Mouse (Mus musculus): ENCODE results near the gene Actr10. TPM values are rescaled to one million over a fixed set of nuclear protein-coding genes. Genes with fewer than 3 reads are reported as not detected.

Actr10 gene
- polyA plus RNA-seq, 1 experiment from 2014 or later: 213 TPM

- under 1% methylated on average over 71 of the region's 71 CpGs for WGBS
- H3K27ac ChIP-seq (ENCODE audit: low read length): peak within 1 kb of the TSS; percentile 98
- ATAC-seq: peak; percentile 99
- peak within 1 kb of the TSS; percentile 97 for H3K9ac ChIP-seq (ENCODE audit: low read depth, low read length)
- peak within 1 kb of the TSS; percentile 78 for H3K4me3 ChIP-seq (ENCODE audit: low read length)
- H3K4me2 ChIP-seq (ENCODE audit: low read depth, low read length): peak within 1 kb of the TSS; percentile 66
- peaks cover 11% of the 10 kb centered on the region for H3K4me1 ChIP-seq (ENCODE audit: control insufficient read depth, insufficient read depth, low read length)
- H3K27me3 ChIP-seq (replicated peaks; ENCODE audit: control insufficient read depth, insufficient read depth, low read length): no peaks in the 10 kb centered on the region
- no peaks in the 10 kb centered on the region for H3K9me3 ChIP-seq (ENCODE audit: control insufficient read depth, low read length)
- no peaks in the 10 kb centered on the region for H3K36me3 ChIP-seq (ENCODE audit: control insufficient read depth, insufficient read depth, low read length)
Observed at GRCm38 (mm10) chr12:70974441-70975266, 37.0 kb downstream of the Actr10 start, which contains the start of gene Psma3. TSS of gene Psma3 (plus strand) at chr12:70974621.

GRCm38 (mm10) chr12:70975406-70975805 lies 37.7 kb downstream of the Actr10 start:
- H3K36me3 ChIP-seq (ENCODE audit: control insufficient read depth, insufficient read depth, low read length): no peaks in the 10 kb centered on the region
- ATAC-seq: no peak
- no peaks in the 10 kb centered on the region for H3K27me3 ChIP-seq (replicated peaks; ENCODE audit: control insufficient read depth, insufficient read depth, low read length)
- H3K27ac ChIP-seq (ENCODE audit: low read length): peak overlapping the region; percentile 98
- H3K4me2 ChIP-seq (ENCODE audit: low read depth, low read length): peak overlapping the region; percentile 66
- H3K9me3 ChIP-seq (ENCODE audit: control insufficient read depth, low read length): no peaks in the 10 kb centered on the region
- 20% methylated on average over 10 of the region's 10 CpGs for WGBS
- peak overlapping the region; percentile 78 for H3K4me3 ChIP-seq (ENCODE audit: low read length)
- peaks cover 11% of the 10 kb centered on the region for H3K4me1 ChIP-seq (ENCODE audit: control insufficient read depth, insufficient read depth, low read length)
- peak overlapping the region; percentile 97 for H3K9ac ChIP-seq (ENCODE audit: low read depth, low read length)

- Histone ChIP-seq H3K27me3 (replicated peaks; ENCODE audit: control insufficient read depth, insufficient read depth, low read length) (no peaks in the 10 kb centered on the region), H3K27ac (ENCODE audit: low read length) (no peak overlapping the region), H3K4me1 (ENCODE audit: control insufficient read depth, insufficient read depth, low read length) (peaks cover 11% of the 10 kb centered on the region), H3K36me3 (ENCODE audit: control insufficient read depth, insufficient read depth, low read length) (no peaks in the 10 kb centered on the region), H3K4me2 (ENCODE audit: low read depth, low read length) (peak overlapping the region; percentile 66), H3K4me3 (ENCODE audit: low read length) (peak overlapping the region; percentile 78), H3K9me3 (ENCODE audit: control insufficient read depth, low read length) (no peaks in the 10 kb centered on the region), H3K9ac (ENCODE audit: low read depth, low read length) (peak overlapping the region; percentile 37; the same call in 1 of the 2 replicates)
- ATAC-seq: no peak
- WGBS: 53% methylated on average over 3 of the region's 3 CpGs
Observed at GRCm38 (mm10) chr12:70975891-70976290, 38.2 kb downstream of the Actr10 start.

GRCm38 (mm10) chr12:70978345-70978744 lies 40.7 kb downstream of the Actr10 start:
- Histone ChIP-seq H3K4me3 (ENCODE audit: low read length) (no peak overlapping the region), H3K9me3 (ENCODE audit: control insufficient read depth, low read length) (no peaks in the 10 kb centered on the region), H3K36me3 (ENCODE audit: control insufficient read depth, insufficient read depth, low read length) (no peaks in the 10 kb centered on the region), H3K27ac (ENCODE audit: low read length) (no peak overlapping the region), H3K4me2 (ENCODE audit: low read depth, low read length) (no peak overlapping the region), H3K4me1 (ENCODE audit: control insufficient read depth, insufficient read depth, low read length) (peaks cover 11% of the 10 kb centered on the region), H3K9ac (ENCODE audit: low read depth, low read length) (no peak overlapping the region), H3K27me3 (replicated peaks; ENCODE audit: control insufficient read depth, insufficient read depth, low read length) (no peaks in the 10 kb centered on the region)
- 78% methylated on average over 7 of the region's 7 CpGs for whole genome bisulfite sequencing
- ATAC-seq: no peak

GRCm38 (mm10) chr12:70984855-70985550 lies 47.3 kb downstream of the Actr10 start:
- H3K36me3 ChIP-seq (ENCODE audit: control insufficient read depth, insufficient read depth, low read length): peaks cover 11% of the 10 kb centered on the region
- no peaks in the 10 kb centered on the region for H3K27me3 ChIP-seq (replicated peaks; ENCODE audit: control insufficient read depth, insufficient read depth, low read length)

GRCm38 (mm10) chr12:70997225-70997624 lies 59.6 kb downstream of the Actr10 start:
- Histone ChIP-seq H3K4me1 (ENCODE audit: control insufficient read depth, insufficient read depth, low read length) (peaks cover 4% of the 10 kb centered on the region; the same call in 1 of the 2 replicates), H3K36me3 (ENCODE audit: control insufficient read depth, insufficient read depth, low read length) (0 out of 2 replicates have a peak, but pooled peaks cover 5% of the 10 kb centered on the region), H3K9ac (ENCODE audit: low read depth, low read length) (no peak overlapping the region), H3K4me2 (ENCODE audit: low read depth, low read length) (no peak overlapping the region), H3K9me3 (ENCODE audit: control insufficient read depth, low read length) (no peaks in the 10 kb centered on the region), H3K27me3 (replicated peaks; ENCODE audit: control insufficient read depth, insufficient read depth, low read length) (no peaks in the 10 kb centered on the region), H3K4me3 (ENCODE audit: low read length) (no peak overlapping the region), H3K27ac (ENCODE audit: low read length) (no peak overlapping the region)
- ATAC-seq: no peak
- 88% methylated on average over 5 of the region's 5 CpGs for WGBS

More at GRCm38 (mm10) chr12:70984855-70985550, 47.3 kb downstream of the Actr10 start:
- Histone ChIP-seq H3K27ac (ENCODE audit: low read length) (no peak overlapping the region), H3K4me2 (ENCODE audit: low read depth, low read length) (no peak overlapping the region), H3K9me3 (ENCODE audit: control insufficient read depth, low read length) (no peaks in the 10 kb centered on the region), H3K4me3 (ENCODE audit: low read length) (no peak overlapping the region), H3K4me1 (ENCODE audit: control insufficient read depth, insufficient read depth, low read length) (no peaks in the 10 kb centered on the region), H3K9ac (ENCODE audit: low read depth, low read length) (no peak overlapping the region)
- WGBS: 92% methylated on average over 7 of the region's 7 CpGs
- ATAC-seq: no peak

GRCm38 (mm10) chr12:70999423-70999903 lies 61.8 kb downstream of the Actr10 start:
- H3K4me1 ChIP-seq (ENCODE audit: control insufficient read depth, insufficient read depth, low read length): peaks cover 4% of the 10 kb centered on the region; the same call in 1 of the 2 replicates
- 0 out of 2 replicates have a peak overlapping the region, but pooled peaks have one; percentile 5 for H3K4me2 ChIP-seq (ENCODE audit: low read depth, low read length)
- no peak overlapping the region for H3K4me3 ChIP-seq (ENCODE audit: low read length)
- no peak overlapping the region for H3K9ac ChIP-seq (ENCODE audit: low read depth, low read length)
- H3K9me3 ChIP-seq (ENCODE audit: control insufficient read depth, low read length): no peaks in the 10 kb centered on the region
- no peaks in the 10 kb centered on the region for H3K27me3 ChIP-seq (replicated peaks; ENCODE audit: control insufficient read depth, insufficient read depth, low read length)
- H3K36me3 ChIP-seq (ENCODE audit: control insufficient read depth, insufficient read depth, low read length): 0 out of 2 replicates have a peak, but pooled peaks cover 9% of the 10 kb centered on the region
- 29% methylated on average over 5 of the region's 5 CpGs for WGBS
- ATAC-seq: peak; percentile 60
- H3K27ac ChIP-seq (ENCODE audit: low read length): peak overlapping the region; percentile 71

GRCm38 (mm10) chr12:71000344-71000743 lies 62.7 kb downstream of the Actr10 start:
- Histone ChIP-seq H3K9me3 (ENCODE audit: control insufficient read depth, low read length) (no peaks in the 10 kb centered on the region), H3K27me3 (replicated peaks; ENCODE audit: control insufficient read depth, insufficient read depth, low read length) (no peaks in the 10 kb centered on the region), H3K27ac (ENCODE audit: low read length) (0 out of 2 replicates have a peak overlapping the region, but pooled peaks have one; percentile 37), H3K4me2 (ENCODE audit: low read depth, low read length) (no peak overlapping the region), H3K4me1 (ENCODE audit: control insufficient read depth, insufficient read depth, low read length) (peaks cover 4% of the 10 kb centered on the region; the same call in 1 of the 2 replicates), H3K36me3 (ENCODE audit: control insufficient read depth, insufficient read depth, low read length) (peaks cover 13% of the 10 kb centered on the region; the same call in 1 of the 2 replicates), H3K9ac (ENCODE audit: low read depth, low read length) (no peak overlapping the region), H3K4me3 (ENCODE audit: low read length) (no peak overlapping the region)
- no peak for ATAC-seq
- 80% methylated on average over 1 of the region's 1 CpGs for WGBS

- H3K27me3 ChIP-seq (replicated peaks; ENCODE audit: control insufficient read depth, insufficient read depth, low read length): no peaks in the 10 kb centered on the region
- H3K36me3 ChIP-seq (ENCODE audit: control insufficient read depth, insufficient read depth, low read length): peaks cover 11% of the 10 kb centered on the region; the same call in 1 of the 2 replicates
- H3K4me2 ChIP-seq (ENCODE audit: low read depth, low read length): no peak overlapping the region
- H3K4me1 ChIP-seq (ENCODE audit: control insufficient read depth, insufficient read depth, low read length): peaks cover 4% of the 10 kb centered on the region; the same call in 1 of the 2 replicates
- ATAC-seq: no peak
- H3K4me3 ChIP-seq (ENCODE audit: low read length): no peak overlapping the region
- no peaks in the 10 kb centered on the region for H3K9me3 ChIP-seq (ENCODE audit: control insufficient read depth, low read length)
- H3K9ac ChIP-seq (ENCODE audit: low read depth, low read length): no peak overlapping the region
- 74% methylated on average over 6 of the region's 6 CpGs for WGBS
- no peak overlapping the region for H3K27ac ChIP-seq (ENCODE audit: low read length)
Observed at GRCm38 (mm10) chr12:71001456-71001855, 63.8 kb downstream of the Actr10 start.

Data from intestine, embryonic 16.5 days (tissue).